Mouse (Mus musculus) mesoderm, embryonic 11.5 days (tissue): ENCODE data around the gene Lrrc74a.

Source experiments
- DNase-seq: peaks from one replicate; pipeline ENCODE4 v3.0.0-alpha.2; 2012; ENCODE audit warnings: low read depth, low spot score

Gene Lrrc74a

DNA sequence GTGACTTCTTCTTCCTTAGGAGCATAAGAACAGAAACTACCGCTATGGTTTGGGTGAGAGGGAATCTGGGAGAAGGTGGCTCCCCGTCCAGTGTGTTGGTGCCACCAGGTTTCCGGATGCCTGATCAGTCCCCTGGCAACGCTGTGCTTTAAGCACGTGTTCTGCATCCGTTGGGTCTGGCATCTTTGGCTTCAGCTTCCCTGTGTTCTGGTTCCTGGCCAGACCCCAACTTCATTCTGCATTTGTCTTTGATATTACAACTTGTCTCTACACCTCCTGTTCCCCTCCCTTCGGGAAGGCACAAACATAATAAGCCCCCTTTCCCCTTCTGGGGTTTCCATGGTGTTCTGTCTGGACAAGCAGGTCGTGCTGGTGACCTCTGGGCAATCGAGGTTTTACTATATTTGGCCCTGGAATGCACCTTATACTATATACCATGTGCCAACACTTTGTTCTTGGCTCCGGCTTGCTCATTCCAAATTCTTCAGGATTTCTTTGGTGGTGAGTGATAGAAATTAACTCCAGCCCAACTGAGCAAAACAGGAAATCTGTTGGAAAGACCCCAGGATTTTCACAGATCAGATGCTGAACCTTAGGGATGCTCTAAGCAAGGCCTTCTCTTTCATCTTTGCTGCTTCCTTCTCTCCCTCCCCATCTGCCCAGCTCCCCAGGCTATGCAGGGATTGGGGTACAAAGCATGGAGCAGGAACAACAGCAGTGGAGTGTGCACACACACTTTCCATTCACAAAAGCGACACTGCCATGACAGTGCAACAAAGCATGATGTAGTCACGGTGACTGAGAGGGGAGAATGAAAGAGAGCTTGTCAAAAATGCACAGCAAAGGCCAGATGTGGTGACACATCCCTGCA, 52.2 kb downstream of the Lrrc74a start:
- no peak for DNase-seq

DNA sequence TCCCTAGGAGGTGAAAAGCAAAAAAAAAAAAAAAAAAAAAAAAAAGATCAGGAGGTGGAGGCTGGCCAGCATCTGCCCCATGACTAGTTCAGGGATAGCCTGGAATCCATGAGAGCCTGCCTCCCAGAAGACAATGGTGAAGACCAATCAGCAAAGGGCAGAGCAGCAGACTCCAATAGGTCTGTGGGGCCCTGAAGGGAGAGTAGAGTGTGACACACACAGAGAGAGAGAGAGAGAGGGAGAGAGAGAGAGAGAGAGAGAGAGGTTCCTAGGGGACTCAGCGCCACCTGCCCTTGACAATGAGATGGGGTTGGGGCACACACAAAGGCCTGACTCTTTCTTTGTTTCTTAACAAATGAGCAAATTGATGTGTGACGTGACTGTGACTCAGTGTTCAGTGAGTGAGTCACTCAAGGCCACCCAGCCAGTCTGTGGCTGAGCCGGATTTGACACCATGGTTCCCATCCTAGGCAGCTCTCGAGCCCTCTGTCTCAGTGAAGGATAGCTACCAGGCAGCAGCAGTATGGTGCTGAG, 52.9 kb downstream of the Lrrc74a start:
- DNase-seq = peak; percentile 65

DNA sequence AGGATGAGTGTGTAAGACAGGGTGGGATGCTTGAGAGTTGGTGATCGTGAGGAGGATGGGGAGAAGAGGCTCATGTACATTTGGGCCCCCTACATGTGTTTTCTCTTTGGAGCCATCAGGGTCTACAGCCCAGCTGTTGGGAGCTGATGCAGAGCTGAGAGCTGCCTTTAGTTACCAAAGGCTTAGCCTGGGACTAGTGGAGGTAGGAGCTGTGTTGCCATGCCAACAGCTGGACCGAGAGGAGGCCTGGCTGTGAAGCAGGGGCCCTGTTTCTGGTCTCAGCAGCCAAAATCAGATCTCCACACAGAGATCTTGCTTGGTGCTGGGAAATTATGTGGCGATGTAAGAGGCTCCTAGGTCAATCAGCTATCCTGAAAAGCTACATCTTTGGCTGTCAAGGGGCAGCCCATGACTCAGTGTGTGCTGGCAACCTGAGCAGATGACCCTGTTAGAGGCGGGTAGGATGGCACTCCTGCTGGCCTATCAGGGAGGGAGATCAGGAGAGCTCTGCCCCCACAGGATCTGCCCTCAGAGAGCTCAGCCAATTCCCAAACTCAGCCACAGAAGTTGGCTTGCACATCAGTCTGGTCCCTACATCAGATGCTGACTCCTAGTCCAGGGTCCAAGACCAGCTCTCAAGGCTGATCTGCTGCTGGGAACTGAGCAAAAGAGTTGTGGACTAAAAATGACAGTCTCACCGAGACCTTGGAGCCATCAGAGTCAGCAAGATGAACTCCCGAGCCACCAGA, 56.1 kb downstream of the Lrrc74a start:
- DNase-seq = no peak

DNA sequence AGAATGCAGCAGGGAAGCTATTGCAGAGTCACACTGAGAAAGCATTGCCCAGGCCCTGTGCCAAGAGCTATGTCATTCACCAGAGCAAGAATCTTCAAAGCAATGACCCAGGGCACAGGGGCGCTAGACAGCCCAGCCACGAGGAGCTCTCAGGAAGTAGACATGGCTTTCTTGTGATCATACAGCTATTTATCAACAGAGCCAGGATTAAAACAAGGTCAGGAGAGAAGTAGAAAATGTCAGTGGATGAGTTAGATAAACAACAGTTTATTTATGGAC, 56.6 kb downstream of the Lrrc74a start:
- no peak for DNase-seq

DNA sequence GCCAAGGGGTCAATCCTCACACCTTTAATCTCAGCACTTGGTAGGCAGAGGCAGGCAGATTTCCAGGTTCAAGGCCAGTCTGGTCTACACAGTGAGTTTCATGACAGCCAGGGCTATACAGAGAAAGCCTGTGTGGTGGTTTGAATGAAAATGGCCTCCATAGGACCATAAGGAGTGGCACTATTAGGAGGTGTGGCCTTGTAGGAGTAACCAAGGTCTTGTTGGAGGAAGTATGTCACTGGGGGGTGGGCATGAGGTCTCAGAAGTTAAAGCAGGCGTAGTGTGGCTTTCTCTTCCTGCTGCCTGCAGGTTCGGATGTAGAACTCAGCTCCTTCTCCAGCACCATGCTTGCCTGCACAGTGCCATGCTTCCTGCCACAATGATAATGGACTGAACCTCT, 57.8 kb downstream of the Lrrc74a start:
- no peak for DNase-seq

DNA sequence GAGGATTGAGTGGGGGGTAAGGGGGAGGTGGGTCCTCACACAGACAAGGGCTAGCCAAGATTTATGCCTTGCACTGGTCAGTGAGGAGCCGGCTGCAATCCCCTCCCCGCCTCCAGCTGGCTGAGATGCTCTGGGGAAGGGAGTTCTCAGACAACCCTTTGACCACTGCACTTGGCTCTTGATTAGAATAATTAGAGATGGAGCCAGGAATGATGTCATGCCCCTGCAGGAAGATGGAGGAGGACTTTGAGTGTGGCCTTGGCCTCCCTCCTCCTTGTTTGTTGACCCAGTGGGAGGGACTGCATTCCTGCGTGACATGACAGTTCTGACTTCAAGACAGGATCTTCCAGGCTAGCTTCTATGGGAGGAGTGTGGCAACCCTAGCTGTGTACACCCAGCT, 59.7 kb downstream of the Lrrc74a start:
- no peak for DNase-seq

DNA sequence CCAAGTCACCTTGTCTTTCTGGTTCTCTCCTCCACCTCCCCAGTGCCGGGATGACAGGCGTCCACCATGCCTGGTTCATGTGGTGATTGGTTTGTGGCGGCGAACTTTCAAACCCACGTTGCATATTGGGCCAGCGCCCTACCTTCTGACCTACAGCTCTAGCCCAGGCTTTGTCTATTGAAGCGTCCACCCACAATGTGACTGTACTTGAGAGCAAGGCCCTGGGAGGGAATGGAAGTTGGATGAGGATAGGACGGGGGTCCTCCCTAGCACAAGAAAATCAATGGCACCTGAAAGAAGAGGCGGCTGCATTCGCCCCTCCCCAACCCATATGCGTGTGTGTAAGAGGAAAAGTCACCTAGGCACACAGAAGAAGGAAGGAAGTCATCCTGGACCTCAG, 60.2 kb downstream of the Lrrc74a start:
- DNase-seq = no peak

DNA sequence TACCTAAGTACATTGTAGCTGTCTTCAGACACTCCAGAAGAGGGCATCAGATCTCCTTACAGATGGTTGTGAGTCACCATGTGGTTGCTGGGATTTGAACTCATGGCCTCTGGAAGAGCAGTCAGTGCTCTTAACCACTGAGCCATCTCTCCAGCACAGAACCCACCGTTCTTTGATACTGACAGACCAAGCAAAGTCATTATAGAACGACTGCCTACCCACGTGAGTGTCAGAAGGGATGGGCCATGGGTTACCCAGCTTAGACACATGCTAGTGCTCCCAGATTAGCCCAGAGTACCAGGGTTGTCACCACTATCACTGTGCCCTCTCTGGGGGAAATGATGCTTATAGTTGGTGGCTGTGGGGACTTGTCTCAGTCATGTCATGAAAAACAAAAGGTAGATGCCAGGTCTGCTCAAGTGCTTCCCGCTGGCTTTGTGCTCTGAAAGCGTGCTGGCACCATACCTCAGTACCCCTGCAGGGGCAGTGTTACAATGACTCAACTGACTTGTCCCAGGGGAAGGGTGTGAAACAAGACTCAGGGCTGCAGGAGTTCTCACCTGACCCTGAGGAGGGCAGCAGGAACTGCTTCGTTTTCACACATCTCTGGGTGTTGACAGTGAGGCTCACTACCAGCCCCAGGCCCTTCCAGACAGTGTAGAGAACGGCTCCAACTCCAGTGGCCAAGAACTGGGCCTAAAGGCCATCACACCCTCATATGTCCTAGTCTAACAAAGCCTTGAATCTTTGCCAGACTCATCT, 61.1 kb downstream of the Lrrc74a start:
- no peak for DNase-seq

DNA sequence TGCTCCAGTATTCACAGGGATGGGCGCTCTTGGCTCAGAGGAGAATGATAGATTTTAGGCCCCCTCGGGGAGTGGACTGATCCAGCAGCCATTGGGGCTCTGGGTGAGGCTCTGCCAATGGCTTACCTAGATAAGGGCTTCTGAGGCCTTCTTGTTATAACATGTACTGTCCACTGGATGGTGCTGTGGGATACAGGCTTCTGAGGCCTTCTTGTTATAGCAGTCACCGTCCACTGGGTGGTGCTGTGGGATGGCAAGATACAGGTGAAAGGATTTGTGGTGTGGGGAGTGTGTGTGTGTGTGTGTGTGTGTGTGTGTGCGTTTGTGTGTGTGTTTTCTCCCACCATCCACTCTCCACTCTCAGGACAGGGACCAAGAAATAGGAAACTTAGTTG, 61.7 kb downstream of the Lrrc74a start:
- peak; percentile 88 for DNase-seq

DNA sequence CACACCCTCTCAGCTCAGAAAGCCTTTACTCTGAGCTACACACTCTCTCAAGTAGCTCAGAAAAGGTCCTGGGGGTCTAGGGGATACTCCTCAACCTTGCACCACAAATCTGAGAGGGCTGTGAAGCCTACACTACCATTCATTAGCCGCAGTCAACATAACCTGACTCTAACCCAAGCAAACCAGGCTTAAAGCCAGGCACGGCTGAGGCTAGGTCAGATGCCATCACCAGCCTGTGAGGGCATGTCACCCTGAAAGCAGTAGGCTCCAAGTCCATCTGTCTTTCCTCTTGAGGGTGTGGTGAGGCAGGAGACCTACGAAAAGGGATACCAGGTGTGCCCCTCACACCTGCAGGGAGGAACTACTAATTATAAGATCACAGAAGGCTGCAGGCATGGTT, 62.2 kb downstream of the Lrrc74a start:
- DNase-seq = no peak

DNA sequence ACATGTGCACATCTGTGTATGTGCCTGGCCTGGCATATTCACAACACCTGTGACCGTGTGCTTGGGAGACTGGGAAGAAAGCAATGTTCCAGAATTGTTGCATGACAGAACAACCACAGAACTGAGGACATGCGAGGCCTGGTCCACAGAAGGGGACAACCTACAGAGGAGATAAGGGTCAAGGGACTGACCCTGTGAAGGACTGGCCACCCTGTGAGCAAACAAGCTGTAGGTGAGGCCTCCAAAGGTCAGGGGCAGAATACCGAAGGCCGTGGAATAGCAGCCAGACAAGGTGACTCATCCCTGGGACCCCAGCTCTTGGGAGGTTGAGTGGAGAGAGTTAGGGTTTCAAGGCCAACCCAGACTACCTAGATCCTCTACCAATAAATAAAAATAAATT, 63.6 kb downstream of the Lrrc74a start:
- DNase-seq = no peak

DNA sequence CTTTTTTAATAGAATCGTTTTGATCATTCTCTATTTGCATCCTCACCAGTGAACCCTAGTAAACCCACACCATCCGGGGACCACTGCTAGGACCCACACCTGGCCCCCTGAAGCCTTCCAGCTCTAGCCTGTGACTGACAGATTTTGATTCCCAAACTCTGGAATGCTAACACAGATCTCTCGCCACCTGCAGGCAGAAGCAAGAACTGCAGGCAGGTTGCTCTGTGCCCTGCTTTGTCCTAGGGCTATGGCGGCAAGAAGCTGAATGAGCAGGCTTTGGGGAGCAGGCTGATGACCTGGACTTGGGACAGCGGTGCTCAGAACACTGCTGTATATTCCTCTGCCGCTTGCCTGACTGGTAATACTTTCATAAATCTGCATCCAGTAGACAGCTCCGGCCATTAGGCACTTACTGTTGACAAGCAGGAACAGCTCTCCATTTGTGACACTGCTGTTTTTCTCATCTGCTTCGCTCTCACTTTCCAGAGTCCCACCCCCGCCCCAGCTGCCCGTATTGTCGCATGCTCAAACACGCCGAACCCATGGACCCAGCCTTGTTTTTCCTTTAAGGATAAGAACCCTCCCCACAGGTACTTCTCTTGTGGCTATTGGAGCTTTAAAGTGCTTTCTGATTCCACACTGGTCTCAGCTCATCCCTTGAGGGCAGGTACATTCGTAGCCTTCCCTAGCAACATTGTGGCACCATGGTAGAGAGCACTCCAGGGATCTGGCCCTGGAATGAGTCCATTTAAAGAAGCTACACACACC, 64.8 kb downstream of the Lrrc74a start:
- peak; percentile 93 for DNase-seq

DNA sequence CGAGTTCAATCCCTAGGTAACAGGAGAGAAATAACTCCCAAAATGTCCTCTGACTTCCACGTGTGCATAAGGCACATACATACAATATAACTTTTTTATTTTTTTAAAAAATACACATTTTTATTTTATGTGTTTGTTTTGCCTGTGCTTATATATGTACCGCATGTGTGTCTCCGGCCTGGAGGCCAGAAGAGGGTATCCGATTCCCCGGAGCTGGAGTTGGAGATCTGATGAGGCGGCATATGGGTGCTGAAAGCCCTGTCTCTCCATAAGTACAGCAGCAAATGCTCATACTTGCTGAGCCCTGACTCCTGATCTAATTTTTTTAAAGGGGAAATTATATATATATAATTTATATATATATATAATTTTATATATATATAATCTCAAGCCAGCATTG, 65.6 kb downstream of the Lrrc74a start:
- no peak for DNase-seq

DNA sequence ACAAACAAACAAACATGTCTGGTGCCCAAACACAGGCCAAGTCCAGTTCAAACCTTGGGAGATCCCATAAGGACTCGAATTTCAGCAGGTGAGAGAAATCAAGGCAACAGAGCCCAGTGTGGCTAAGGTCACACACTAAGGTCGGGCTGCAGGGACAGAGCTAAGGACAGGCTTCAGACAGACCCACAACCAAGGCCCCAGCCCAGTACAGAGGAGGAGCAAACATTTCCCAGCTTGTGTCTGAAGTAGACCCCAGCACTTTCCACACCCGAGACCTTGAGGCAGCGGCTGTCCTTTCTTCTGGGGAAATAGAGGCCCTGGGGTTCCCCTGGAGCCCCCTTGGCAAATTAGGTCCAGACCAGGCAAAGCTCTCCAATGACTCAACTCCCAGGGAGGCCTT, 66.2 kb downstream of the Lrrc74a start:
- no peak for DNase-seq

DNA sequence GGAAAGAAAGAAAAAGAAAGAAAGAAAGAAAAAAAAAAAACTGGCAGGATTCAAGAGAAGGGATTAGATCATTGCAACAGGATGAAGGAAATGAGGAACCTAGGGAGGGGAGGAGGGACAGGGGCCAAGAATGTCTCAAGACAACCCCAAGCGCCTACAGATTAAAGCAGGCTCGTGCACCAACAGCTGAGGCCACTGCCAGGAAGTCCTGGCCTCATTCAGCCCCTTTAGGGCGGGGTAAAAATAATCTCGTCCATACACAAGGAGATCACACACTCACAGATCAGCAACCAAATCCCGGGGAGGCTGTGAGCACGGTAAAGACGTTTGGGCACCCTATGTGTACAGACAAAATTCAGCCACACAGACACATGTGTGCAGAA, 66.6 kb downstream of the Lrrc74a start:
- DNase-seq = no peak

DNA sequence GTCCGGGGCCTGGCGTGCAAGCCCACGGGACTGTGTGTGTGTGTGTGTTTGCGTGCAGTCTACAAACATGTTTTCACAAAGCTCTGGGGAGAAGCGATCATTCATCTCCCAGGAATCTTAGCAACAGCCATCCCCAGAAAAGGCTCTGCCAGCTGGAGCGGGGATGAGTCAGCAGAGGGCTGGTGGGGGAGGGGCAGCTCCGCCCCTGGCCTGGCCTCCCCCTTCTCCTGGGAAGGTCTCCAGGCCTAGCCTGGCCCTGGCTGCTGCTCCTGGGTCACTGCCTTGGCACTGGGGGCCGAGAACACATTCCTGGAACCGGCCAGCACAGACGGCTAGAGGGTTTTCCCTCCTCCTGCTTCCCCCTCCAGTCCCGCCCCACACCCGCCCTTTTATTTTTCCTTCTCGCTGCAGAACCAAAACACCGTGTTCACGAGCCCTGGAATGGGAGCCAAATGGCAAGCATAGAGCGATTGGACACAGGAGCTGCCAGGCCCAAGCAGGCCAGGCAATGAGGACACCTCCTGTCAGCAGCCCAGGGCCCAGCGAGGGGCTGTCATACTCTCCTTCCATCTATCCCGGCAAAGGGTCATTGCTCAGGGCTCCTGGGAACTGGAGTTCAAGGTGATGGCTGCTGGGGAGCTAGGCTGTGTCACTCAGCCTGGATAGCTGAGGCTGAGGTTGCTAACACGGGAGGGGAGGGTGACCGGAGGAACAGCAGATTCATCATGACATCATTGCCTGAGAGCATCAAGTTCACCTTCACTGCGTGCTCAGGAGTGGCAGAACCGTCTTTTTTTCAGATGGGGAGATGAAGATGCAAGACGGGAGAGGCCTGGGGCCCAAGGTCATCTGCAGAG, 67.2 kb downstream of the Lrrc74a start:
- peak; percentile 92 for DNase-seq

DNA sequence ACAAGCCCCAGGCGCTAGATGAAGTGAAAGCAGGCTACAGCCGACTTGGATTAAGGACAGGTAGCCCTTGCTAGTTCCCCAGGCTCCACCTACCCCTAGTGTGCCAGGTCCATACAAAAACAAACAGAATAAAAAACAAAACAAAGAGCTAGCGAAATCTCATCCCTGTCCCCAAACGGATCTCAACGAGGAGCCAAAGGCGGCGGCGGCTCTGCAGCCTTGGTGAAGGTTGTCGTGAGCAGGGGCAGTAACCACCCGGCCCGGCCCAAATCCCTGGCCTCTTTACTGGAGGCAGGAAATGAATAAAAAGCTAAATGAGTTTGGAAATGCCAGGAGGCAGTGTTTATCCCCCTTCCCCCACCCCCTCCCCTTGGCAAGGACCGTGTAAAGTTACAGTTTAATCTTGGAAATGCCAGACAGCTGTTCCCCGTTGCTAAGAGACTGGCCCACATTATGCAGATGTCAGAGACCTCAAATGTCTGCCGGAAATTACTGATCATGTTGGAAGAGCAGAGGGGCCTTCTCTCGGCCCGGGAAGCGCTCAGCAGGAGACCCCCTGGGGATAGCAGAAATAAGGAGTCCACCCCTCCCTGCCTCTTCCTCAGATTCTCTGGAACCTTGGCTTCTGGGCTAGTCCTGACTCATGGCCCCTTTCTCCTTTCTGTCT, 68.0 kb downstream of the Lrrc74a start:
- DNase-seq = peak; percentile 86

DNA sequence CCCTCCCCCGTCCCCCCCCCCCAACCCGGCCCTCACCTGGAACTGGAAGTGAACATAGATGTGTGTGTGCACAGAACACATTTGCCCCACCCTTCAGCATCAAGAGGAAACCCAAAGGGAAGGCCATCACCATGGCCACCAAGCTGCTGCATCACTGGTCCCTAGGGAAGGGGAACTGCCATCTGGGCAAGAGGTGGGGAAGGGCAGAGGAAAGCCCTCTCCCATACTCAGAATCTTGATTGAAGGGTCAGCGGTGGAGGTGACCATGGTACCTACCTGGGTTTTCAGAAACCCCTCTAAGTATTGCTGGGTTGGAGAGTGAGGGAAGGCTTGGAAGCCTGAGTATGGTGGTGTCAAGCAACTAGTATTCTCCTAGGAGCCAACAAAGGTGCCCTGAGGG, 68.7 kb downstream of the Lrrc74a start:
- DNase-seq = no peak

DNA sequence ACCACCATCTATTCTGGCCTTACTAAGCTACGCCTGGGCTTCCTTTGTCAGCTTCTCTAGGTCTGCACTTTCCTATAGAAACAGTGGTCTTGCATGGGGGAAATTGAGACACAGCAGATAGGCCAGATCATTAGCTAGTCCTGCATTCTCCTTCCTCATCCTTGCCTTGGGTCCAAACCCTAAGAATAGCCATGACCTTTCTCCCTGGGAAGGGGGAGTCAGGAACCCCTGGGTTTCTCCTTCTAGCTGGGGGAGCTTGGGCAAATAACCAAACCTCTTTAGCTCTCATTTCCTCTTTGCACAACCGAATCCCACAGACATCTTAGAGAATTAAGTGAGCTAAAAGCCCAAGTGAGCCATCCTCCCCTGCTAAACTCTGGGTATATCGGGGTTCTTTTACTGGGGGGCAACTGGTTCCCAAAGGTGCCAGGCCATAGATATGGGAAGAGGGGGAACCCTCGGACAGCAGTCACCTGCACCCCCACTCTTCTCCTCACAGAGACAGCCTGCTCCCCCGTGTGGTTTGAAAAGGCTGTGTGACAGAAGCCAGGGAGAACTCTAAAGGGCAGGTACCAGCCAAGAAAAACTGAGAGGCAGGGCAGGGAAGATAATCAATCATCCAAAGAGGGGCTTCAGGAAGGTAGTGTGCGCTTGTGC, 69.6 kb downstream of the Lrrc74a start:
- no peak for DNase-seq

DNA sequence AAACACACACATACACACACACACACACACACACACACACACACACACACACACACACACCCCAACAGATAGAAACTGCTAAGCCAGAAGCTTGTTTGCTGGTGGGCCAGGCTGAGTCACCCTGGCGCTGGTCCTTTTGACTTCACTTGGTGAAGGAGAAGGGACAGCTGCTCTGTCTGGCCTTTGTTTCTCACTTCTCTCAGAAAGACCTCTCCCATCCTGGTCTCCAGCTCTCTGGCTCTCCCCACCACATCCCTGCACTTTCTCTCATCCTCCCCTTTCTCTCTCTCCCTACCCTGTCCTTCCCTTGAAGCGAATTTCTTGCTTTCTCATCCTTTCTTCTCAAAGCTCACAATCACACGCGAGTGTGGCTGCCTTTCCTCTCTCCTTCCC, 70.1 kb downstream of the Lrrc74a start:
- no peak for DNase-seq
